Mouse (Mus musculus) olfactory bulb, adult 2 months (tissue): Measurements from ENCODE around the gene Apba1.

ENCODE experiments used
- CTCF ChIP-seq: fragments of 200-500 bp; IDR thresholded peaks from 2 replicates; pipeline ENCODE4 v1.5.1; 2012; ENCODE audit warnings: low read depth, mild to moderate bottlenecking, low read length, moderate library complexity; ENCODE audit not compliant: insufficient read depth
- POLR2A ChIP-seq: fragments of 200-500 bp; IDR thresholded peaks from 2 replicates; pipeline ENCODE4 v1.6.1; 2012; ENCODE audit warnings: mild to moderate bottlenecking, low read depth, low read length, moderate library complexity; ENCODE audit not compliant: insufficient read depth

GRCm38 (mm10) chr19:23961516-23961915 lies 202.8 kb downstream of the Apba1 start:
- TF ChIP-seq POLR2A (no peak), CTCF (peak; percentile 97)
